In genomic region chrX:101221834-101222795, GRCm38 (mm10) we compare ENCODE assay signal across 8 mouse cellular contexts. TPM values are rescaled to one million over a fixed set of nuclear protein-coding genes. Genes with fewer than 3 reads are reported as not detected.
A peak's percentile ranks its signal among the peaks of the same experiment; 100 is the strongest.
DNase-seq lines count a peak whose midpoint lies in the region; ATAC-seq lines count a peak whose summit lies in the region.

Gene Snx12, minus strand, starts transcription at chrX:101222563.

- ATAC-seq in hindbrain, embryonic 12.5 days (ENCODE audit: low FRiP score): peak; percentile 98

- H3K9ac ChIP-seq in hindbrain, embryonic 12.5 days: peak within 1 kb of the TSS; percentile 63

- H3K4me3 ChIP-seq in hindbrain, embryonic 12.5 days: peak within 1 kb of the TSS; percentile 54

- WGBS in hindbrain, embryonic 12.5 days: 17% methylated on average over 55 of the region's 55 CpGs

- no peaks in the 10 kb centered on the region for H3K36me3 ChIP-seq in hindbrain, embryonic 12.5 days

- H3K27ac ChIP-seq in hindbrain, embryonic 12.5 days: peak within 1 kb of the TSS; percentile 78

- peak within 1 kb of the TSS; percentile 56 for H3K4me2 ChIP-seq in hindbrain, embryonic 12.5 days (replicated peaks)

- peak; percentile 94 for DNase-seq in NIH3T3 (ENCODE audit: low read depth)
- peak; percentile 88 to 91 for DNase-seq in cerebellum, postnatal 10 days
- peak; percentile 85 to 86 for DNase-seq in frontal cortex, postnatal 10 days (ENCODE audit: low spot score in 2 of 2)
- DNase-seq in layer of hippocampus, postnatal 14 days (ENCODE audit: low spot score in 2 of 2): peak; percentile 86 to 94
- DNase-seq in lung, postnatal 14 days: peak; percentile 81
- peak; percentile 87 for DNase-seq in retina, adult 2 months (ENCODE audit: low read depth, low spot score)
- DNase-seq in thymus, postnatal 36 days: peak; percentile 85 to 87

- H3K9me3 ChIP-seq in hindbrain, embryonic 12.5 days (replicated peaks): no peaks in the 10 kb centered on the region

- peaks cover 14% of the 10 kb centered on the region for H3K27me3 ChIP-seq in hindbrain, embryonic 12.5 days

- H3K4me1 ChIP-seq in hindbrain, embryonic 12.5 days: no peaks in the 10 kb centered on the region; the same call in 1 of the 2 replicates

RNA-seq across cellular contexts. Expression of gene Snx12, which starts in this region (rescaled TPM):
- 53.3 and 57.5 TPM in 2 replicates for polyA plus RNA-seq in hindbrain, embryonic 12.5 days (2016; fragmentation: Nextera tagmentation; extraction: Ambion mirVana)
- total RNA-seq in layer of hippocampus, postnatal 14 days (2021): 10 to 100 TPM; 76.8 to 82.5 TPM

Comparison
In these comparisons a context has a peak if more than half of its experiments do, and no peak if none do; other contexts are left out.
1. Peak in every context shown above with its lines: DNase-seq, ATAC-seq, H3K4me3 ChIP-seq and H3K27ac ChIP-seq.